Mouse (Mus musculus) mouse embryonic stem cell (cell line): ENCODE data around the gene Rab3gap1.

Source experiments
- in situ Hi-C, 2 experiments: fragments of 300-500 bp; cut with MboI; formaldehyde crosslinking; loops; 1 replicate in 1 of 2; 3 replicates in 1 of 2; pipeline ENCODE4 v1.14.3; 2019 to 2020; ENCODE audit warnings: low sequenced_read_pairs in 2 of 2, low pct_unique_long_range_greater_than_20kb in 1 of 2, mixed read lengths in 1 of 2; ENCODE audit not compliant: unreplicated experiment in 1 of 2

The Rab3gap1 gene

GRCm38 (mm10) chr1:127970870-127971269 lies 102.3 kb downstream of the Rab3gap1 start:
- in situ Hi-C loops = no loop called here

- in situ Hi-C loops = no loop called here
These were observed 105.5 kb downstream of the Rab3gap1 start for GRCm38 (mm10) chr1:127974082-127974481.

- in situ Hi-C loops = no loop called here
These were observed 107.1 kb downstream of the Rab3gap1 start for GRCm38 (mm10) chr1:127975676-127976075.

GRCm38 (mm10) chr1:127976106-127976505 lies 107.5 kb downstream of the Rab3gap1 start:
- in situ Hi-C loops = no loop called here

- in situ Hi-C loops = no loop called here
These were observed 109.6 kb downstream of the Rab3gap1 start for GRCm38 (mm10) chr1:127978125-127978524.

GRCm38 (mm10) chr1:127980911-127981559 lies 112.5 kb downstream of the Rab3gap1 start:
- in situ Hi-C loops = no loop called here

- in situ Hi-C loops = no loop called here
These were observed 113.7 kb downstream of the Rab3gap1 start for GRCm38 (mm10) chr1:127982268-127982667.

- in situ Hi-C loops = no loop called here
These were observed 114.9 kb downstream of the Rab3gap1 start for GRCm38 (mm10) chr1:127983274-127983993.

GRCm38 (mm10) chr1:127985391-127985790 lies 116.8 kb downstream of the Rab3gap1 start:
- in situ Hi-C loops = no loop called here

- in situ Hi-C loops = no loop called here
These were observed 119.7 kb downstream of the Rab3gap1 start for GRCm38 (mm10) chr1:127988246-127988645.

GRCm38 (mm10) chr1:127989387-127989786 lies 120.8 kb downstream of the Rab3gap1 start:
- in situ Hi-C loops = no loop called here

GRCm38 (mm10) chr1:127989876-127990731 lies 121.5 kb downstream of the Rab3gap1 start:
- in situ Hi-C loops = no loop called here
